Mouse (Mus musculus) stomach, postnatal 0 days (tissue): ENCODE measurements around the gene Ttf2. TPM values are rescaled to one million over a fixed set of nuclear protein-coding genes. Genes with fewer than 3 reads are reported as not detected.
A peak's percentile ranks its signal among the peaks of the same experiment; 100 is the strongest.

Experiments used
- ATAC-seq: fragments of 200-750 bp; cut with Nextera tagmentation; 2 replicates; pipeline ENCODE4 v1.8.0; 2017; ENCODE audit not compliant: low FRiP score, low TSS enrichment
- DNase-seq: peaks from one replicate; pipeline ENCODE4 v3.0.0-alpha.2; 2016; ENCODE audit warnings: low spot score
- H3K27ac ChIP-seq: fragments of 300-500 bp; sonication (generic); replicated peaks from 2 replicates; pipeline ENCODE4 v1.5.1; 2014; ENCODE audit warnings: mild to moderate bottlenecking, control low read depth
- H3K27me3 ChIP-seq: fragments of 300-500 bp; sonication (generic); 2 replicates; pipeline ENCODE4 v1.6.1; 2014; ENCODE audit warnings: low read length; ENCODE audit not compliant: control insufficient read depth, insufficient read depth
- H3K36me3 ChIP-seq: fragments of 300-500 bp; sonication (generic); 2 replicates; pipeline ENCODE4 v1.6.1; 2014; ENCODE audit warnings: low read length, mixed read lengths; ENCODE audit not compliant: control insufficient read depth, insufficient read depth
- H3K4me1 ChIP-seq: fragments of 300-500 bp; sonication (generic); replicated peaks from 2 replicates; pipeline ENCODE4 v1.6.1; 2014; ENCODE audit warnings: antibody characterized with exemption; ENCODE audit not compliant: control insufficient read depth, insufficient read depth
- H3K4me2 ChIP-seq: fragments of 300-500 bp; sonication (generic); replicated peaks from 2 replicates; pipeline ENCODE4 v1.6.1; 2014; ENCODE audit warnings: low read depth, mild to moderate bottlenecking, control low read depth, moderate library complexity
- H3K4me3 ChIP-seq: fragments of 300-500 bp; sonication (generic); 2 replicates; pipeline ENCODE4 v1.5.1; 2014; ENCODE audit warnings: low read depth, low read length, control low read depth
- H3K9ac ChIP-seq: fragments of 300-500 bp; sonication (generic); 2 replicates; pipeline ENCODE4 v1.6.1; 2014; ENCODE audit warnings: mild to moderate bottlenecking, low read length, control low read depth, mixed read lengths
- H3K9me3 ChIP-seq: fragments of 300-500 bp; sonication (generic); 2 replicates; pipeline ENCODE4 v1.6.1; 2016; ENCODE audit warnings: low read length; ENCODE audit not compliant: control insufficient read depth
- CTCF ChIP-seq: IDR thresholded peaks from 2 replicates; pipeline ENCODE4 v1.5.1; 2016; ENCODE audit warnings: antibody characterized with exemption, low read depth, mild to moderate bottlenecking, moderate library complexity
- EP300 ChIP-seq: optimal IDR thresholded peaks from 2 replicates; pipeline ENCODE3; 2016; ENCODE audit warnings: antibody characterized with exemption
- WGBS: fragments of 180-500 bp; shearing (Covaris S2); extraction: QIAGEN DNeasy Blood & Tissue Kit; methylation state at CpG from one replicate; pipeline ENCODE4 v1.1.7; 2014; 5-methylcytosine and 5-hydroxymethylcytosine counted together
- polyA plus RNA-seq: library from polyadenylated mRNA; unstranded; fragments of >200 nt; fragmentation: Nextera tagmentation; extraction: Ambion mirVana; gene quantifications from 2 replicates; pipeline ENCODE4 v1.2.1, GENCODE M21; 2015

The Ttf2 gene
- polyA plus RNA-seq, 1 experiment from 2014 or later = 4.1 TPM

- Histone ChIP-seq H3K4me3 (no peak overlapping the region), H3K9ac (no peak overlapping the region), H3K4me2 (no peak overlapping the region), H3K36me3 (peaks cover 16% of the 10 kb centered on the region), H3K27me3 (no peaks in the 10 kb centered on the region), H3K27ac (no peak overlapping the region), H3K4me1 (no peaks in the 10 kb centered on the region), H3K9me3 (no peaks in the 10 kb centered on the region)
- TF ChIP-seq EP300 (no peak), CTCF (no peak)
- no peak for ATAC-seq
- DNase-seq = no peak
- 67% methylated on average over 4 of the region's 4 CpGs for WGBS
Measured at GRCm38 (mm10) chr3:100940496-100941037, 28.9 kb downstream of the Ttf2 start.

DNA sequence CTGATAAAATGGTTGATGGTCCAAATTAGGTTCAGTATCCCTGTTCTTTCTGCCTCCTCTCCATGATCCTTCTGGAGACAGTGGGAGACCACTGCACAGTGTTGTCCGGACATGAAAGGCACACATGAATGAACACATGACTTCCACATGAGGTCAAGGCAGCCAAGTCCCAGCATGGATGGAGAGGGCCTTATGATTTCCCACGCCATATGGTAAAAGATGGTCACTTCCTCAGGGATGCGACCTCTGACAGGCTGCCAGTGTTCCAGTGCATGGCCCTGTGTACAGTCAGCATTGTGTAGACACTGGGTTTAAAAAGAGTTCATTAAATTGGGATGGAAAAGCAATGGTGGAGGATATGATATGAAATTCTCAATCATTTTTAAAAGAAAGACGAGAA lies 31.3 kb downstream of the Ttf2 start:
- H3K4me2 ChIP-seq = no peak overlapping the region
- WGBS = 89% methylated on average over 4 of the region's 4 CpGs
- no peaks in the 10 kb centered on the region for H3K9me3 ChIP-seq
- no peaks in the 10 kb centered on the region for H3K27me3 ChIP-seq
- DNase-seq (no peak), ATAC-seq (no peak)
- H3K4me3 ChIP-seq = no peak overlapping the region
- peaks cover 12% of the 10 kb centered on the region for H3K36me3 ChIP-seq
- TF ChIP-seq EP300 (no peak), CTCF (no peak)
- H3K9ac ChIP-seq = no peak overlapping the region
- H3K27ac ChIP-seq = no peak overlapping the region
- no peaks in the 10 kb centered on the region for H3K4me1 ChIP-seq

- WGBS = 95% methylated on average over 6 of the region's 6 CpGs
- H3K4me1 ChIP-seq = no peaks in the 10 kb centered on the region
Measured at GRCm38 (mm10) chr3:100936201-100936600, 33.3 kb downstream of the Ttf2 start.

DNA sequence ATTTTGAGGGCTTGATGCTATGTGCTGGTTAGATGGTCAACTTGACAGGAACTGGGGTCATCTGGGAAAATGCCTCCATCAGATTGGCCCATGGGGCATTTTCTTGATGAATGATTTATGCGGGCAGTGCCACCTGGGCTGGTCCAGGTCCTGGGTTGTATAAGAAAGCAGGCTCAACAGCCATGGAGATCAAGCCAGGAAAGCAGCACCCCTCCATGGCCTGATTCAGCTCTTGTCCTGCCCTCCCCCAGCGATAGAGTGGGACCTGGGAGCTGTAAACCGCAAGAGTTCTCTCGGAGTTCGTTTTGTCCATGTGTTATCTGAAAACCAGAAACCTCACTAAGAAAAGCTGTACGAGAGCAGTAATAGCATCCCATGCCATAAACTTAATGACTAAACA lies 33.9 kb downstream of the Ttf2 start:
- no peak overlapping the region for H3K9ac ChIP-seq
- no peak for TF ChIP-seq EP300
- TF ChIP-seq CTCF = no peak
- H3K27ac ChIP-seq = no peak overlapping the region
- H3K27me3 ChIP-seq = no peaks in the 10 kb centered on the region
- H3K36me3 ChIP-seq = peaks cover 8% of the 10 kb centered on the region
- no peak overlapping the region for H3K4me3 ChIP-seq
- WGBS = 96% methylated on average over 6 of the region's 6 CpGs
- no peak overlapping the region for H3K4me2 ChIP-seq
- ATAC-seq (no peak), DNase-seq (no peak)
- H3K9me3 ChIP-seq = no peaks in the 10 kb centered on the region
- H3K4me1 ChIP-seq = no peaks in the 10 kb centered on the region

More at GRCm38 (mm10) chr3:100936201-100936600, 33.3 kb downstream of the Ttf2 start:
- H3K27ac ChIP-seq = no peak overlapping the region
- no peak for DNase-seq
- no peaks in the 10 kb centered on the region for H3K9me3 ChIP-seq
- ATAC-seq = no peak
- H3K4me3 ChIP-seq = no peak overlapping the region
- H3K9ac ChIP-seq = no peak overlapping the region
- no peaks in the 10 kb centered on the region for H3K27me3 ChIP-seq
- peaks cover 8% of the 10 kb centered on the region for H3K36me3 ChIP-seq
- no peak overlapping the region for H3K4me2 ChIP-seq
- TF ChIP-seq CTCF (no peak), EP300 (no peak)

GRCm38 (mm10) chr3:100932077-100932944 lies 37.2 kb downstream of the Ttf2 start:
- ATAC-seq (peak; percentile 11; the same call in 1 of the 2 replicates), DNase-seq (no peak)
- no peaks in the 10 kb centered on the region for H3K4me1 ChIP-seq
- no peak overlapping the region for H3K4me3 ChIP-seq
- no peak overlapping the region for H3K4me2 ChIP-seq
- peaks cover 2% of the 10 kb centered on the region for H3K36me3 ChIP-seq
- 72% methylated on average over 11 of the region's 11 CpGs for WGBS
- H3K27ac ChIP-seq = no peak overlapping the region
- no peaks in the 10 kb centered on the region for H3K9me3 ChIP-seq
- no peak overlapping the region for H3K9ac ChIP-seq
- no peaks in the 10 kb centered on the region for H3K27me3 ChIP-seq
- TF ChIP-seq CTCF = peak; percentile 58
- no peak for TF ChIP-seq EP300

DNA sequence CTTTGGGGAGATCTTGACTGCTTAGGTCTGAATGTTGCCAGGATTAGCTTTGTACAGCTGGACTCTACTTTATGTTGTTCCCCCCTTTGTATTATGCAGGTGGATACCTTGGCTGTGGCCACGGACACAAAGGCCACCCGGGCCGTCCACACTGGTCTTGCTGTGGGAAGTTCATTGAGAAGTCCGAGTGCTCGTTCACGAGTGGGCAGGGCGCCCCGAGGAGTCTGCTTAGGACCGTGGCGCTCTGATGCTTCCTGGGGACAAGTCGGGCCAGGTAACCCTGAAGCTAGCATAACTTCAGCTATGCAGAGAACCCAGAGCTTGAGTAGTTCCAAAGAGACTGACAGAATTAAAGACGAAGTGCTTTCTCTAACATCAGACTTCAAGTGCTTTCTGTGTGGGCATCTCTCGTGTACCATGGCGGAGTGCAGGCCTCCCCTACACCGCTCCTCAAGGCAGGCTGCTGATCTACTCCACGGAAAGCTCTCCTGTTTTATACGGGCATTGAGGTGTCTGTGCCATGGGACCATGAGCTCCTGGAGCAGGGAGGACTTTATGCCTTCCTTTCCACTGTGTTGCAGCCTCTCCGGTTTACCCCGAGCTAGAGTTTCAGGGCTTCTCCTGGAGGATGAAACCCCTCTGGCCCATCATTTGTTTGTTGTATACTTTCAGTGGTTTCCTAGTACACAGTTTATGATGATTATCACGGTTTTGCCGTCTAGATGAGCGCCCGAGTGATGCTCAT lies 38.0 kb downstream of the Ttf2 start:
- no peaks in the 10 kb centered on the region for H3K4me1 ChIP-seq
- no peaks in the 10 kb centered on the region for H3K9me3 ChIP-seq
- peaks cover 2% of the 10 kb centered on the region for H3K36me3 ChIP-seq
- DNase-seq = no peak
- 93% methylated on average over 23 of the region's 23 CpGs for WGBS
- no peak overlapping the region for H3K27ac ChIP-seq
- no peaks in the 10 kb centered on the region for H3K27me3 ChIP-seq
- no peak for TF ChIP-seq CTCF
- TF ChIP-seq EP300 = no peak
- H3K4me3 ChIP-seq = no peak overlapping the region
- H3K4me2 ChIP-seq = no peak overlapping the region
- no peak for ATAC-seq
- no peak overlapping the region for H3K9ac ChIP-seq
